8 mouse cellular contexts compared by ENCODE assay signal in genomic region chr2:168842261-168842740, GRCm38 (mm10).
DNase-seq lines count a peak whose midpoint lies in the region; ATAC-seq and TF ChIP-seq lines count a peak whose summit lies in the region.

No protein-coding gene starts in this region.

- peaks cover 6% of the 10 kb centered on the region; the same call in 1 of the 2 replicates for H3K4me1 ChIP-seq in kidney, postnatal 0 days (replicated peaks; ENCODE audit: insufficient read depth, low read length)
- H3K4me1 ChIP-seq in embryonic facial prominence, embryonic 12.5 days, result peaks cover 39% of the 10 kb centered on the region
- H3K4me1 ChIP-seq in limb, embryonic 12.5 days (replicated peaks), result peaks cover 34% of the 10 kb centered on the region
- peaks cover 30% of the 10 kb centered on the region for H3K4me1 ChIP-seq in neural tube, embryonic 15.5 days

- H3K9me3 ChIP-seq in kidney, postnatal 0 days (replicated peaks; ENCODE audit: low read length), result no peaks in the 10 kb centered on the region
- no peaks in the 10 kb centered on the region for H3K9me3 ChIP-seq in embryonic facial prominence, embryonic 12.5 days
- H3K9me3 ChIP-seq in limb, embryonic 12.5 days, result no peaks in the 10 kb centered on the region
- H3K9me3 ChIP-seq in neural tube, embryonic 15.5 days (replicated peaks), result no peaks in the 10 kb centered on the region

- no peak overlapping the region for H3K27ac ChIP-seq in kidney, postnatal 0 days
- H3K27ac ChIP-seq in embryonic facial prominence, embryonic 12.5 days, result no peak overlapping the region
- no peak overlapping the region for H3K27ac ChIP-seq in limb, embryonic 12.5 days
- no peak overlapping the region for H3K27ac ChIP-seq in neural tube, embryonic 15.5 days (replicated peaks)

- peaks cover 52% of the 10 kb centered on the region for H3K27me3 ChIP-seq in kidney, postnatal 0 days (ENCODE audit: insufficient read depth, low read length)
- peaks cover 16% of the 10 kb centered on the region for H3K27me3 ChIP-seq in embryonic facial prominence, embryonic 12.5 days
- peaks cover 49% of the 10 kb centered on the region for H3K27me3 ChIP-seq in limb, embryonic 12.5 days
- peaks cover 25% of the 10 kb centered on the region for H3K27me3 ChIP-seq in neural tube, embryonic 15.5 days (replicated peaks)

- no peak for ATAC-seq in kidney, postnatal 0 days (replicated peaks; ENCODE audit: low FRiP score, low read depth)
- ATAC-seq in embryonic facial prominence, embryonic 12.5 days (ENCODE audit: insufficient number of reproducible peaks, insufficient read depth, low FRiP score, low TSS enrichment), result no peak
- ATAC-seq in limb, embryonic 12.5 days (ENCODE audit: insufficient number of reproducible peaks, insufficient read depth, low FRiP score, low TSS enrichment, low read depth), result no peak
- ATAC-seq in neural tube, embryonic 15.5 days (ENCODE audit: low FRiP score), result no peak

- no peak for DNase-seq in kidney, postnatal 0 days (ENCODE audit: low spot score)
- no peak for DNase-seq in kidney, adult 18-20 months
- DNase-seq in layer of hippocampus, adult 9-10 months (ENCODE audit: low spot score), result no peak
- no peak for DNase-seq in layer of hippocampus, postnatal 14 days (ENCODE audit: low spot score in 2 of 2)
- DNase-seq in layer of hippocampus, adult 8-10 months (ENCODE audit: low spot score in 2 of 2), result no peak

- peak; percentile 41; the same call in 1 of the 2 replicates for TF ChIP-seq CTCF in kidney, postnatal 0 days (IDR thresholded peaks at IDR 0.05; ENCODE audit: low read depth)

- H3K9ac ChIP-seq in kidney, postnatal 0 days (ENCODE audit: low read depth, low read length), result no peak overlapping the region
- H3K9ac ChIP-seq in embryonic facial prominence, embryonic 12.5 days, result no peak overlapping the region
- H3K9ac ChIP-seq in limb, embryonic 12.5 days (replicated peaks), result no peak overlapping the region
- H3K9ac ChIP-seq in neural tube, embryonic 15.5 days (replicated peaks), result no peak overlapping the region

- H3K4me3 ChIP-seq in kidney, postnatal 0 days (replicated peaks; ENCODE audit: low read depth, low read length), result no peak overlapping the region
- H3K4me3 ChIP-seq in embryonic facial prominence, embryonic 12.5 days, result no peak overlapping the region
- H3K4me3 ChIP-seq in limb, embryonic 12.5 days (replicated peaks), result 0 out of 2 replicates have a peak overlapping the region, but pooled peaks have one; percentile 15
- no peak overlapping the region for H3K4me3 ChIP-seq in neural tube, embryonic 15.5 days (replicated peaks)

- no peaks in the 10 kb centered on the region for H3K36me3 ChIP-seq in kidney, postnatal 0 days (ENCODE audit: insufficient read depth, low read length)
- H3K36me3 ChIP-seq in embryonic facial prominence, embryonic 12.5 days, result no peaks in the 10 kb centered on the region
- no peaks in the 10 kb centered on the region for H3K36me3 ChIP-seq in limb, embryonic 12.5 days
- H3K36me3 ChIP-seq in neural tube, embryonic 15.5 days, result no peaks in the 10 kb centered on the region

- 9% methylated on average over 15 of the region's 15 CpGs for whole genome bisulfite sequencing in kidney, postnatal 0 days
- WGBS in embryonic facial prominence, embryonic 12.5 days, result 5% methylated on average over 15 of the region's 15 CpGs
- WGBS in limb, embryonic 12.5 days, result 10% methylated on average over 15 of the region's 15 CpGs
- WGBS in neural tube, embryonic 15.5 days, result 15% methylated on average over 15 of the region's 15 CpGs

- no peak overlapping the region for H3K4me2 ChIP-seq in kidney, postnatal 0 days (ENCODE audit: low read length)
- peak overlapping the region; percentile 36 for H3K4me2 ChIP-seq in embryonic facial prominence, embryonic 12.5 days (replicated peaks)
- peak overlapping the region; percentile 44 for H3K4me2 ChIP-seq in limb, embryonic 12.5 days
- 0 out of 2 replicates have a peak overlapping the region, but pooled peaks have one; percentile 2 for H3K4me2 ChIP-seq in neural tube, embryonic 15.5 days
